Comparison of ENCODE assay signal across 15 mouse cellular contexts in the genomic region with DNA sequence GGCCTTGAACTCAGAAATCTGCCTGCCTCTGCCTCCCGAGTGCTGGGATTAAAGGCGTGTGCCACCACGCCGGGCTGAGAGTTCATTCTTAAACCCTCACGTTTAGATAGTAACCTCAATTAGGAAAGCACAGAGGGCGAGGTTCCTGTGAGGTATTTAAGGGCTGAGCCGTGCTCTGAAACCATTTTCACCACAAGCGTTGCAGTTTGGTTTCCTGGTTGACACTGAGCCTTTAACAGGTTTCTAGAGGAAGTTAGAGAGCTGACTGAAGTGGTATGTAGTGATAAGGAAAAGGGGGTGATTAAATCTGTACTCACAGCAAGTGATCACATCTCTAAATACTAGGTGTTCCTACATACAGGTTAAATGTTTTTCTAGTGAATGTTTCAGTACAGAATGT. TPM values are rescaled to one million over a fixed set of nuclear protein-coding genes. Genes with fewer than 3 reads are reported as not detected.
DNase-seq lines count a peak whose midpoint lies in the region; ATAC-seq and TF ChIP-seq lines count a peak whose summit lies in the region.
"Had no signal": no experiment of that assay in that cellular context is flagged by ENCODE, and none has a peak within 500 bp of the region (broad histone marks: within the 10 kb centered on the region; RNA-seq: fewer than 3 reads in every experiment).

No protein-coding gene starts in this region.

- H3K27ac ChIP-seq in spleen, adult 2 months (ENCODE audit: insufficient read depth, low read length): peak overlapping the region; percentile 82
- peak overlapping the region; percentile 53 for H3K27ac ChIP-seq in bone marrow, adult 2 months (ENCODE audit: control insufficient read depth, insufficient read depth, low read depth, low read length, poor library complexity)
- H3K27ac ChIP-seq in kidney, adult 2 months (ENCODE audit: insufficient read depth, low read depth, low read length): no peak overlapping the region
- H3K27ac ChIP-seq: limb, embryonic 15.5 days; midbrain, embryonic 12.5 days had no signal

- H3K4me1 ChIP-seq in spleen, adult 2 months (ENCODE audit: control insufficient read depth, insufficient read depth, insufficient read length): peaks cover 8% of the 10 kb centered on the region
- H3K4me1 ChIP-seq in bone marrow, adult 2 months (ENCODE audit: control insufficient read depth, insufficient read depth, low read length): peaks cover 2% of the 10 kb centered on the region; the same call in 1 of the 2 replicates
- peaks cover 3% of the 10 kb centered on the region; the same call in 1 of the 2 replicates for H3K4me1 ChIP-seq in kidney, adult 2 months (ENCODE audit: control insufficient read depth, insufficient read depth, low read length)

- TF ChIP-seq POLR2A in spleen, adult 2 months (IDR thresholded peaks at IDR 0.05; ENCODE audit: low read depth, low read length): no peak
- TF ChIP-seq POLR2A in bone marrow, adult 2 months (IDR thresholded peaks at IDR 0.05; ENCODE audit: borderline replicate concordance, control insufficient read depth, low read depth, low read length): no peak
- TF ChIP-seq POLR2A in kidney, adult 2 months (IDR thresholded peaks at IDR 0.05; ENCODE audit: low read depth, low read length): no peak

- no peak for TF ChIP-seq CTCF in spleen, adult 2 months (IDR thresholded peaks at IDR 0.05; ENCODE audit: extremely low read depth, insufficient read depth, insufficient read length, insufficient replicate concordance)
- no peak for TF ChIP-seq CTCF in bone marrow, adult 2 months (IDR thresholded peaks at IDR 0.05; ENCODE audit: control insufficient read depth, insufficient read depth, low read length)
- TF ChIP-seq CTCF in kidney, adult 2 months (conservative IDR thresholded peaks at IDR 0.05; ENCODE audit: insufficient read depth, insufficient read length, low read depth, low read length): no peak

- H3K36me3 ChIP-seq in spleen, adult 2 months (ENCODE audit: control insufficient read depth, insufficient read depth, low read length): no peaks in the 10 kb centered on the region
- no peaks in the 10 kb centered on the region for H3K36me3 ChIP-seq in kidney, adult 2 months (ENCODE audit: control insufficient read depth, insufficient read depth, low read length)
- H3K36me3 ChIP-seq: limb, embryonic 15.5 days; midbrain, embryonic 12.5 days; neural tube, embryonic 15.5 days had no signal

- no peak overlapping the region; the same call in 1 of the 2 replicates for H3K4me3 ChIP-seq in spleen, adult 2 months (ENCODE audit: extremely low read depth, insufficient read depth, insufficient read length)
- no peak overlapping the region for H3K4me3 ChIP-seq in bone marrow, adult 2 months (replicated peaks; ENCODE audit: control insufficient read depth, low read depth, low read length)
- H3K4me3 ChIP-seq in kidney, adult 2 months (ENCODE audit: insufficient read depth, low read depth, low read length): no peak overlapping the region

- 3% methylated on average over 8 of the region's 8 CpGs for WGBS in spleen, adult 2 months
- WGBS in bone marrow, adult 2 months: 2% methylated on average over 8 of the region's 8 CpGs
- 89% methylated on average over 8 of the region's 8 CpGs for WGBS in kidney, adult 2 months

- H3K27me3 ChIP-seq in spleen, adult 2 months (ENCODE audit: control insufficient read depth, insufficient read depth, low read length): no peaks in the 10 kb centered on the region
- H3K27me3 ChIP-seq in kidney, adult 2 months (replicated peaks; ENCODE audit: control insufficient read depth, insufficient read depth, low read length): no peaks in the 10 kb centered on the region
- H3K27me3 ChIP-seq: limb, embryonic 15.5 days; midbrain, embryonic 12.5 days; neural tube, embryonic 15.5 days had no signal

- peak; percentile 39 to 77 for DNase-seq in spleen, adult 2 months (ENCODE audit: low read depth in 1 of 2, low spot score in 2 of 2)
- DNase-seq in spleen, postnatal 4 days (ENCODE audit: low spot score in 2 of 2): no peak
- no peak for DNase-seq in kidney, adult 2 months
- DNase-seq in adrenal gland, adult (ENCODE audit: inconsistent age in 2 of 2, low spot score in 1 of 2): no peak
- DNase-seq: adrenal gland, postnatal 10 days; cerebellum, adult 11-12 months; heart, postnatal 14 days; right cerebral cortex, postnatal 25 days had no signal

- peak; percentile 36 for ATAC-seq in megakaryocyte-erythroid progenitor cell, adult 5-6 weeks (replicated peaks; ENCODE audit: low FRiP score, low TSS enrichment, poor library complexity, severe bottlenecking)
- no peak for ATAC-seq in cerebellum, adult (ENCODE audit: insufficient number of reproducible peaks, low FRiP score, low TSS enrichment)
- ATAC-seq: intestine, embryonic 16.5 days had no signal

RNA-seq across cellular contexts. Expression of gene Rbm33, which starts 1.4 kb away (rescaled TPM):
- 33.3 and 44.0 TPM in 2 replicates for polyA plus RNA-seq in spleen, adult 2 months (2012; rRNA removed)
- polyA plus RNA-seq in bone marrow, adult 2 months (2011; ENCODE audit: insufficient read depth, insufficient read length, low replicate concordance, missing spikeins): 27.9 and 36.3 TPM in 2 replicates
- total RNA-seq in megakaryocyte-erythroid progenitor cell, adult 5-6 weeks (2014; fragmentation: Nextera tagmentation): 60.5 and 63.1 TPM in 2 replicates
- total RNA-seq in megakaryocyte-erythroid progenitor cell, adult 5-6 weeks (2017): 36.8 and 60.4 TPM in 2 replicates
- polyA plus RNA-seq in kidney, adult 2 months (2012; rRNA removed): 18.4 and 19.0 TPM in 2 replicates

Comparison
In these comparisons a context has a peak if more than half of its experiments do, and no peak if none do; other contexts are left out.
1. DNase-seq: peak in spleen, adult 2 months (2 of 2); none in spleen, postnatal 4 days (0 of 2), kidney, adult 2 months (single experiment) and adrenal gland, adult (0 of 2).